21 mouse cellular contexts compared by ENCODE assay signal in the genomic region with DNA sequence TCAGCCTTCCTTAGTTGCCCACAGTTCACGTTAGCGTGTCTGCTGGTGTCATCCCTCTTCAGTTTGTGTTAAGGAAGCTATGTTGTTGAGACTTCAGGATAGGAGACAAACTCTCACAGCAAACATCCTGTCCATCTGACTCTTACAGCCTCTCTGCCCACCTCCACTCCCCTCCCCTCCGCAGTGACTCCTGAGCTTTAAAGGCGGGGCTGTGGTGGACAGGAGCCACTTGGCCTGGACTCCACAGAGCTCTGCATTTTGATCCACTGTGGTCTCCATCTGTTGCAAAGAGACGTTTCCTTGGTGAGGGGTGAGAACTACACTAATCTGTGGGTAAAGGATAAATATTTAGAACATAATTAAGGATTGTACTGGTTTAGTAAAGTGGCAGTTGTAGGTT. TPM values are rescaled to one million over a fixed set of nuclear protein-coding genes. Genes with fewer than 3 reads are reported as not detected.
A peak's percentile ranks its signal among the peaks of the same experiment; 100 is the strongest.
DNase-seq lines count a peak whose midpoint lies in the region; ATAC-seq and TF ChIP-seq lines count a peak whose summit lies in the region.
"Had no signal": no experiment of that assay in that cellular context is flagged by ENCODE, and none has a peak within 500 bp of the region (broad histone marks: within the 10 kb centered on the region; RNA-seq: fewer than 3 reads in every experiment).

No protein-coding gene starts in this region.

- no peak overlapping the region for H3K9ac ChIP-seq in heart, embryonic 12.5 days
- no peak overlapping the region; the same call in 1 of the 2 replicates for H3K9ac ChIP-seq in lung, embryonic 14.5 days
- H3K9ac ChIP-seq: forebrain, embryonic 13.5 days; heart, embryonic 13.5 days; liver, postnatal 0 days had no signal

- peaks cover 59% of the 10 kb centered on the region for H3K79me2 ChIP-seq in myocyte (ENCODE audit: control insufficient read depth, insufficient read depth)

- TF ChIP-seq POLR2A in lung, adult 2 months (IDR thresholded peaks at IDR 0.05; ENCODE audit: borderline replicate concordance, extremely low read depth, low read depth, low read length), result no peak
- TF ChIP-seq POLR2A in cerebellum, adult 2 months (IDR thresholded peaks at IDR 0.05; ENCODE audit: borderline replicate concordance, insufficient read depth, low read length), result no peak
- no peak for TF ChIP-seq POLR2A in myocyte (IDR thresholded peaks at IDR 0.05; ENCODE audit: insufficient read length, low read depth)

- no peak overlapping the region for H3K4me2 ChIP-seq in heart, embryonic 12.5 days
- H3K4me2 ChIP-seq in lung, embryonic 14.5 days, result no peak overlapping the region
- peak overlapping the region; percentile 10 for H3K4me2 ChIP-seq in myocyte (ENCODE audit: low read depth)
- H3K4me2 ChIP-seq: forebrain, embryonic 13.5 days; heart, embryonic 13.5 days had no signal

- DNase-seq in heart, embryonic 10.5 days (ENCODE audit: low spot score), result peak; percentile 53
- DNase-seq in lung, embryonic 14.5 days, result peak; percentile 21
- DNase-seq in lung, adult 2 months, result no peak
- peak; percentile 62 to 78 for DNase-seq in cerebellum, adult 2 months
- DNase-seq: adrenal gland, postnatal 14 days; B cell, adult 2 months; kidney, postnatal 4 days; liver; liver, postnatal 0 days; thymus, adult 18-20 months had no signal

- H3K36me3 ChIP-seq in heart, embryonic 10.5 days, result peaks cover 33% of the 10 kb centered on the region
- peaks cover 18% of the 10 kb centered on the region for H3K36me3 ChIP-seq in heart, embryonic 12.5 days
- H3K36me3 ChIP-seq in lung, embryonic 14.5 days (ENCODE audit: insufficient read depth), result peaks cover 22% of the 10 kb centered on the region
- H3K36me3 ChIP-seq in myocyte (ENCODE audit: control insufficient read depth, insufficient read depth), result peaks cover 15% of the 10 kb centered on the region

- no peak for ATAC-seq in heart, embryonic 12.5 days (ENCODE audit: insufficient number of reproducible peaks, low FRiP score)
- ATAC-seq in lung, embryonic 14.5 days (ENCODE audit: insufficient read depth), result no peak
- ATAC-seq in CD4-positive, CD25-positive, alpha-beta regulatory T cell, adult 4 months, result no peak
- ATAC-seq: activated CD4-positive, CD25-positive, alpha-beta regulatory T cell, adult 4 months; forebrain, embryonic 13.5 days; intestine, postnatal 0 days; liver, postnatal 0 days; midbrain, embryonic 16.5 days; Patski had no signal

- 70% methylated on average over 5 of the region's 5 CpGs for WGBS in heart, embryonic 10.5 days
- 70% methylated on average over 5 of the region's 5 CpGs for WGBS in heart, embryonic 12.5 days
- WGBS in lung, embryonic 14.5 days, result 35% methylated on average over 5 of the region's 5 CpGs
- 29% methylated on average over 5 of the region's 5 CpGs for WGBS in lung, adult 2 months
- 3% methylated on average over 5 of the region's 5 CpGs for WGBS in cerebellum, adult 2 months

- no peak for TF ChIP-seq CTCF in lung, embryonic 14.5 days (IDR thresholded peaks at IDR 0.05; ENCODE audit: low read depth)
- TF ChIP-seq CTCF in lung, adult 2 months (IDR thresholded peaks at IDR 0.05; ENCODE audit: insufficient read depth, low read length), result no peak
- no peak for TF ChIP-seq CTCF in cerebellum, adult 2 months (IDR thresholded peaks at IDR 0.05; ENCODE audit: borderline replicate concordance, insufficient read depth, low read depth, low read length)

- H3K4me3 ChIP-seq in heart, embryonic 10.5 days, result no peak overlapping the region
- H3K4me3 ChIP-seq in heart, embryonic 12.5 days, result no peak overlapping the region
- no peak overlapping the region for H3K4me3 ChIP-seq in lung, embryonic 14.5 days (ENCODE audit: low read depth, low read length)
- no peak overlapping the region for H3K4me3 ChIP-seq in lung, adult 2 months (replicated peaks; ENCODE audit: extremely low read depth, low read depth, low read length)
- no peak overlapping the region for H3K4me3 ChIP-seq in cerebellum, adult 2 months (replicated peaks; ENCODE audit: insufficient read depth, low read depth, low read length)
- H3K4me3 ChIP-seq in myocyte, result no peak overlapping the region
- H3K4me3 ChIP-seq: embryonic facial prominence, embryonic 10.5 days; forebrain, embryonic 13.5 days; heart, embryonic 13.5 days; megakaryocyte, embryonic 14.5 days had no signal

- H3K27ac ChIP-seq in heart, embryonic 10.5 days, result no peak overlapping the region
- H3K27ac ChIP-seq in heart, embryonic 12.5 days (ENCODE audit: poor library complexity, severe bottlenecking), result no peak overlapping the region
- H3K27ac ChIP-seq in lung, embryonic 14.5 days (ENCODE audit: low read depth), result no peak overlapping the region
- peak overlapping the region; percentile 71; the same call in 1 of the 2 replicates for H3K27ac ChIP-seq in cerebellum, adult 2 months (ENCODE audit: insufficient read depth, low read length)
- H3K27ac ChIP-seq: embryonic facial prominence, embryonic 10.5 days; forebrain, embryonic 13.5 days; heart, embryonic 13.5 days had no signal

- no peak overlapping the region for H3ac ChIP-seq in myocyte (ENCODE audit: control insufficient read depth, insufficient read length)

- H3K9me3 ChIP-seq in heart, embryonic 10.5 days, result no peaks in the 10 kb centered on the region
- no peaks in the 10 kb centered on the region for H3K9me3 ChIP-seq in heart, embryonic 12.5 days (replicated peaks)
- no peaks in the 10 kb centered on the region for H3K9me3 ChIP-seq in lung, embryonic 14.5 days (ENCODE audit: low read depth, low read length)
- H3K9me3 ChIP-seq: embryonic facial prominence, embryonic 10.5 days; forebrain, embryonic 13.5 days; heart, embryonic 13.5 days; megakaryocyte, embryonic 14.5 days had no signal

- H3K27me3 ChIP-seq in heart, embryonic 10.5 days (ENCODE audit: insufficient read depth, poor library complexity, severe bottlenecking), result no peaks in the 10 kb centered on the region
- H3K27me3 ChIP-seq in heart, embryonic 12.5 days (replicated peaks), result no peaks in the 10 kb centered on the region
- no peaks in the 10 kb centered on the region for H3K27me3 ChIP-seq in lung, embryonic 14.5 days (ENCODE audit: insufficient read depth, low read length)
- H3K27me3 ChIP-seq in cerebellum, adult 2 months (ENCODE audit: control insufficient read depth, insufficient read depth, low read length), result no peaks in the 10 kb centered on the region
- H3K27me3 ChIP-seq in myocyte (ENCODE audit: control insufficient read depth, insufficient read depth, insufficient read length), result no peaks in the 10 kb centered on the region
- H3K27me3 ChIP-seq: forebrain, embryonic 13.5 days; heart, embryonic 13.5 days; Patski had no signal

- H3K4me1 ChIP-seq in heart, embryonic 10.5 days, result peaks cover 19% of the 10 kb centered on the region
- peaks cover 25% of the 10 kb centered on the region for H3K4me1 ChIP-seq in heart, embryonic 12.5 days (replicated peaks)
- no peaks in the 10 kb centered on the region for H3K4me1 ChIP-seq in lung, embryonic 14.5 days (ENCODE audit: insufficient read depth)
- H3K4me1 ChIP-seq in lung, adult 2 months (ENCODE audit: control insufficient read depth, insufficient read depth, low read length), result peaks cover 9% of the 10 kb centered on the region
- peaks cover 18% of the 10 kb centered on the region for H3K4me1 ChIP-seq in cerebellum, adult 2 months (ENCODE audit: control insufficient read depth, insufficient read depth, low read length)

TF ChIP-seq in myocyte, 11 proteins besides CTCF, POLR2A, EP300 and RAD21:
- no peak for TF ChIP-seq MYOG (IDR thresholded peaks at IDR 0.05; ENCODE audit: control insufficient read depth in 1 of 3, insufficient read depth in 1 of 3, insufficient read length in 2 of 3, low read depth in 2 of 3)
- TF ChIP-seq MAX (IDR thresholded peaks at IDR 0.05; ENCODE audit: low read depth), result no peak
- no peak for TF ChIP-seq E2F4 (IDR thresholded peaks at IDR 0.05; ENCODE audit: insufficient read depth)
- TF ChIP-seq MYOD1 (IDR thresholded peaks at IDR 0.05; ENCODE audit: control insufficient read depth in 1 of 3, insufficient read length in 2 of 3, low read depth in 2 of 3), result no peak
- TF ChIP-seq REST (IDR thresholded peaks at IDR 0.05; ENCODE audit: insufficient read depth, insufficient read length), result no peak
- TF ChIP-seq POLR2AphosphoS2 (IDR thresholded peaks at IDR 0.05; ENCODE audit: insufficient read length, low read depth), result no peak
- TF ChIP-seq TCF3 (IDR thresholded peaks at IDR 0.05; ENCODE audit: insufficient read length, low read depth), result no peak
- TF ChIP-seq TCF12 (IDR thresholded peaks at IDR 0.05; ENCODE audit: insufficient read depth, poor library complexity, severe bottlenecking), result no peak
- no peak for TF ChIP-seq SRF (IDR thresholded peaks at IDR 0.05; ENCODE audit: control insufficient read depth, insufficient read length, low read depth)
- no peak for TF ChIP-seq CEBPB (IDR thresholded peaks at IDR 0.05; ENCODE audit: insufficient read depth, poor library complexity, severe bottlenecking)
- no peak for TF ChIP-seq USF1 (IDR thresholded peaks at IDR 0.05; ENCODE audit: low read depth)
TF ChIP-seq in myocyte: peak in this region for 0.

RNA-seq across cellular contexts. Expression of a gene that starts 14.5 kb away (rescaled TPM):
- polyA plus RNA-seq in heart, embryonic 10.5 days (2016; fragmentation: Nextera tagmentation; extraction: Ambion mirVana), result 44.8 and 56.6 TPM in 2 replicates
- polyA plus RNA-seq in heart, embryonic 12.5 days (2016; fragmentation: Nextera tagmentation; extraction: Ambion mirVana), result 60.1 and 62.9 TPM in 2 replicates
- polyA plus RNA-seq in lung, embryonic 14.5 days (2014; fragmentation: Nextera tagmentation; extraction: Ambion mirVana), result 38.9 and 39.7 TPM in 2 replicates
- polyA plus RNA-seq in lung, adult 2 months (2012; rRNA removed), result 32.0 and 43.8 TPM in 2 replicates
- 254 and 264 TPM in 2 replicates for polyA plus RNA-seq in cerebellum, adult 2 months (2012; rRNA removed)
- 26.7 TPM for polyA plus RNA-seq in myocyte (2012; fragmentation: generic; extraction: Trizol)
- polyA plus RNA-seq in CD4-positive, CD25-positive, alpha-beta regulatory T cell, adult 4 months (2017; shearing (Covaris generic)), result 10 to 100 TPM; 11.9 to 15.0 TPM
